Mouse (Mus musculus): ENCODE measurements around the gene Cnksr2. TPM values are rescaled to one million over a fixed set of nuclear protein-coding genes. Genes with fewer than 3 reads are reported as not detected.
A peak's percentile ranks its signal among the peaks of the same experiment; 100 is the strongest.

Cnksr2 gene
- total RNA-seq (2021), result 100 to 1,000 TPM; 218 to 222 TPM
- long read RNA-seq, experiment 1, full-length matches to known transcripts, result 14 of 89 reads
- long read RNA-seq, experiment 1, partial matches to known transcripts, result 16 of 89 reads
- long read RNA-seq, experiment 1, other reads (novel, unspliced or antisense), result 59 of 89 reads
- long read RNA-seq, experiment 2, full-length matches to known transcripts, result 7 of 64 reads
- long read RNA-seq, experiment 2, partial matches to known transcripts, result 15 of 64 reads
- long read RNA-seq, experiment 2, other reads (novel, unspliced or antisense), result 42 of 64 reads

DNA sequence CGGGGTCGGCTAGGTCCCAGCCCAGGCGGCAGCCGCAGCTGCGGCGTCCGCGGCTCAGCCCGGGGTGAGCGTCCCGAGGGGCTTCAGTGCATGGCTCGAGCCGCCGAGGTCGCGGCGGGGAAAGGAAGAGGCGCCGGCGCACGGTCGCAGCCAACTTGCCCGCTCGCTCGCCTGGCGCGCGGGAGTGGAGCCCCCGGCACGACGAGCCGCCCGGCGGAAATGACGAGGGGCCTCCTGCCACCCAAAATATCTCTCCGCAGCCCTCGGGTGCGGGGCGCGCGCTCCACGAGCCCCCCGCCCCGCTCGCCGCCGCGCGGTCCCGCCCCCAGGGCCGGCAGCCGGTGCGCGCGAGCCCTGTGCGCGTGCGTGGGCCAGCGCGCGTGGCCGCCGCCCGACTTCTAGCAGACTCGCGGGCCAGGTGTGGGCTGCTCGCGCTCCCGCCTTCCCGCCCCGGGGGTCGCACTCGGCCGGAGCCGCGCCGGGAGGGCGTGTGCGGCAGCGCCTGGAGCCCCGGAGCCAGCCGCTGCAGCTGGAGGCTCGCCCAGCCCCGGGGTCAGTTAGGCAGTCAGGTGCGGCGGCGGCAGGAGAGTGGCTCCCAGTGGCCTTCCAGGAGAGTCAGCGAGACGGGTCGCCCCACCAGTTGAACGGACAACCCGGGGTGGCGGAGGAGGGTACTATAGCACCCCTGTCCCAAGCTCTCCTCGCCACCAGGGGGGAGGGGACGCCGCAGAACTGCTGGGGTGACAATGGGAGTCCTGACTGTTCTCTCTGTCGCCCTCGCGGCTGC lies at the start of gene Cnksr2:
Cnksr2 (minus strand) TSS at position 238 of the 787 bp plus-strand sequence.
- DNase-seq (ENCODE audit: low spot score in 2 of 2), result peak; percentile 44 to 59

GRCm38 (mm10) chrX:158043844-158044140 lies 698 bp upstream of the Cnksr2 start:
- DNase-seq (ENCODE audit: low spot score in 2 of 2), result no peak

DNA sequence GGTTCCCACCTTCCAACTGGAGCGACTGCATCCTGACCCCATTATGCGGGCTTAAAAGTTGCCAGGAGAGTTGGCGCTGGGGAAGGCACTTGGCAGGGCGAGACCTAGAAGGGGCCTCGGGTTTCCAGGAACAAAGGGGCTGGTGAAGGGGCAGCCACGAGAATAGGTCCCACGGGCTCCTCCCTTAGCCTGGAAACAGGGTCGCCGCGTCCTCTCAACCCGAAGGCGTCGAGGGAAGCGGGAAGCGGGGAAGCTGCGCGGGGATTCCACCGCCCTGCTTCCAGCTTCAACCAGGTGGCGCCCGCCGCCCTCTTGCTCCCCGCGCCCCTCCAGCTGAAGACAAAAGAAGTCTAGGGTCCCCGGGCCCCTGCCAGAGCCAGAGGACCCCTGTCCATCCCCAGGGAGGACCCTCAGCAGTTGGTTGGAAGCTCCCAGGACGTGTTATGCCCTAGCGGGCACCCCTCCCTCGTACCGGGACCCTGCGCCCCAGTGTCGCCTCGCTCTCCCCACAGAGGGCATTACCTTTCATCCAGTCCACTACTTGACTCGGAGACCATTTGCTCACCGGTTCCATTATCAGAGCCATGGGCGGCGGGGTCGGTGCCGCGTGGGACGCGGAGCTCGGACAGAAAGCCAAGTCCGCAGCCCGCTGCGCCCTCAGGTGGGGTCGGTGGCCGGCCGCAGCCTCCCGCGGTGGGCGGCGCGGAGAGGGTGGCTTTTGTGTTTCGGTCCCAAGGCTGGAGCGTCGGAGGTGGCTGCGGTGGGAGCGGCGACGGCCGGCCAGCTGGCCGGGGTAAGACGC lies 638 bp downstream of the Cnksr2 start:
- DNase-seq (ENCODE audit: low spot score in 2 of 2), result peak; percentile 15

DNA sequence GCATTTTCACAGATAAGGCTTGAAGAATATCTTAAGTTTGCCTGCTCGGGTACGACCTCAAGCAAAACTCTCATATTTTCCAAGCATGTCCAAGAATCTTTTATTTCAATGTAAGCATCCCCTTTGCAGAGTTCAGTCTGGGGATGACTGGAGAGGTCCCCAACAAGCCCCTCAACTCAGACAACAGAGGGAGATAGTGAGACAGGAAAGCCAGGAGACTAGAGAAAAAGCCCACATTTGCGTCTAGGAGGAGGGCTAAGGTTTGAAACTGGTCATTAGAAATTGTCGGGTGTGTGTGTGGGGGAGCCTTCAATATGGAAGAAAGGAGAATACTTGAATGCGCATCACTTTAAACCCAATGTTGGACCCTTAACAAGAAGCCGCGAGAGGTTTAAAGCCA lies 1.4 kb downstream of the Cnksr2 start:
- no peak for DNase-seq (ENCODE audit: low spot score in 2 of 2)

- no peak for DNase-seq (ENCODE audit: low spot score in 2 of 2)
These were observed 91.4 kb downstream of the Cnksr2 start for GRCm38 (mm10) chrX:157951698-157952097.

DNA sequence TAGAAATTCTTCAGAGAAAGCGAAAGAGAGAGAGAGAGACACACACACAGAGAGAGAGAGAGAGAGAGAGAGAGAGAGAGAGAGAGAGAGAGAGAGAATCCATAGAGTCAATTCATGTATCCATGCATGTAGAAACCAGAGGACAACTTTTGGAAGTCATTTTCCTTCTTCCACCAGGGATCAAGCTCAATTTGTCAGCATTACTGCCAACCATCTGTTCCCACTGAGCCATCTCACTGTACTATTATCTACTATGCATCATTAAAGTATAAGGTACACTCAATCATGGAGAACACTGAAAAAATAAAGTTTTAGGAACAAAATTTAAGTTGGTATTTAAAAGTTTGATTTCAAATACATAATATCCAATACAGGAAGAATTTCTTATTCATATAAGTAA lies 93.8 kb downstream of the Cnksr2 start:
- no peak for DNase-seq (ENCODE audit: low spot score in 2 of 2)

DNA sequence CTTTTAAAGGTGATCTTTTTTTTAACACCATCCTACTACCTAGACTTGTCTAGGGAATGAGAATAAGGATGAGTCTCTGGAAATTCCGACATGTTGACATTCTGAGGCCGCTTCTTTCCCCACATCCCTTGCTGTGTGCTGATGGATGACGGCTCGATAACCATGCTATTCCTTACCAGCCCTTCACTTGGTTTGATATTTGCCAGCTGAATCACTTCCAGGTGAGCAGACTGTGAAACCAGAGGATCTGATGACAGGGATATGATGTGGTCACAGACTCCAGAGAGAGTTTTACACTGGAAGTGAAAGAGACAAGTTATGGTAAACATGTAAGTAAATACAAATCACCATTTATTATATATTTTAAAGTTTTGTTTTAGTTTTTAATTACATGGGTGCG lies 98.0 kb downstream of the Cnksr2 start:
- DNase-seq (ENCODE audit: low spot score in 2 of 2), result no peak

DNA sequence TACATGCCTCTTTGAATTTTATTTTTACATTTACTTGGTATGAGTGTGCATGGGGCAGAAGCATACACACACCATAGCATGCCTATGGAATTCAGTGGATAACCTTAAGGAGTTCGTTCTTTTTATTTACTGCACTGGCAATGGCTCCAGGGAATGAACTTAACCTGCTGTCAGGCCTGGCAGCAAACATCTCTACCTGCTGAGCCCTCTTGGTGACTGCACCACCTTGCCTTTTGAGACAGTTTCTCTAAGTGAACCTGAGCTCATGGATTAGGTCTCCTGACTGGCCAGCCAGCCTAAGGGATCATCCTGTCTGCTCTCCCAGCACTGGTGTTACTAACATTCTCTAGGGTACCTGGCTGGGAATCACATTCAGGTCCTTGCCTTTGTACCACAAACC lies 106.5 kb downstream of the Cnksr2 start:
- no peak for DNase-seq (ENCODE audit: low spot score in 2 of 2)

DNA sequence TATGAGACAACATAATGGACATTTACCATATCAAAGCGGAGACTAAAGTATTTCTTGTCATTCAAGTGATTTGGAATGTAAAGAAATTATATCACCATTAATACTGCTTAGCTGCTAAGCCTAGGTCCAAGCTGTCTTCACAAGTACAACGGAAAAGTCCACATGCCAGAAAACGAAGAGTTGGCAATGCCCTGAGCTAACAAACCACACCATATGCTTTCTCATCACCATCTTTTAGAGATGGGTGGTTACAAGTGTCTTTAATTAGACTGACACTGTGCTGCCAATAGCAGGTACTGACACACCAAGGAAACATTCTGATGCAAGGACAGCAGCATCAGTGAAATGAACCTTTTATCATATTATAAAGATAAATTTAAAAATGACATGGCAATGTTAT lies 123.0 kb downstream of the Cnksr2 start:
- DNase-seq (ENCODE audit: low spot score in 2 of 2), result no peak

GRCm38 (mm10) chrX:157829983-157830382 lies 213.1 kb downstream of the Cnksr2 start:
- DNase-seq (ENCODE audit: low spot score in 2 of 2), result no peak

DNA sequence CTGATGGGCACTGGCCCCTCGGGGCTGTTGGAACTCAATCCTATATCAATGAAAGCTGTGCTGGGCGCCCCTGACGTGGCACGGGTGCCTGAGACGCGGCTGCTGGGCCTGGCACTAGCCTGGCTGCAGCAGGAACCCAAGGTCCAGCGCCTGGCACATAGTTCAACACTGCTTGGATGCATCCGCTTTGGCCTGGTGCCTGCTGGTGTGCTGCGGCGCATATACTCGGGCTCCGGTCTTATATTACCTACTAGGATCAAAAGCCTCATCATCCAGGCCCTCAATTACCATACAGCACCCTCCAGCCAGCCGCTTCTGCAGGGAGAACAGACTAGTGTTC lies 224.2 kb downstream of the Cnksr2 start:
- no peak for DNase-seq (ENCODE audit: low spot score in 2 of 2)

GRCm38 (mm10) chrX:157818207-157818920 lies 224.7 kb downstream of the Cnksr2 start, which contains the start of gene Klhl34:
TSS of gene Klhl34 (plus strand) at chrX:157818435.
- DNase-seq (ENCODE audit: low spot score in 2 of 2), result peak in 1 of 2 experiments; percentile 8

DNA sequence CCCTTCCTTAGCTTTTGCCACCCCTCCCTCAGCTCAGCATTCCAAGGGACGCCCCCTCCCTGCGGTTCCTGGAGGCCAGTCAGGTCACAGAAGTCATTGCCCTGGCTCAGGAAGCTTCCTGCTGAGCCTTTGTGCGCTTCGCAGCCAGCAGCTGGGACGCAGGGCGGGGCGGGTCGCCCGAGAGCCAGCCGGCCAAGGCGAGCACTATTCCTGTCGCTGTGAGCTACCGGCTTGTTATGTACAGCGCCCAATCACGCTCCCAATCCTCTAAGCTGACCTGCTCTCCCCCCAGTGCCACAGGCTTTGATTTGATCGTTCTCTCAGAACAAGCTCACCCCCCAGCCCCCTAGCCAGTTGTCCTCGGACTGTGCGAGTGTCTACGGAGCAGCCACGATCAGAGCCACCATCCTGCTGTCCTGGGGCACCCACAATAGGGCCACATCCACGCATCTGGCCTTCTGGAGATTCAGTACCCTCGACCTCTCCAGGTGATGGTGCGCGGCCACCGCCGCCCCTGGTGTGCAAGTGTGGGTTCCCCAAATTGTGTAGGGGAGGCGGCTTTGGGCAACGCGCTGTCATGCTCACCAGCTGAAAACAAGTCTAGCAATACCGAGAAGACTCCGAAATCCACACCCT lies 225.4 kb downstream of the Cnksr2 start:
- DNase-seq (ENCODE audit: low spot score in 2 of 2), result no peak

GRCm38 (mm10) chrX:157809721-157810120 lies 233.4 kb downstream of the Cnksr2 start:
- DNase-seq (ENCODE audit: low spot score in 2 of 2), result no peak

DNA sequence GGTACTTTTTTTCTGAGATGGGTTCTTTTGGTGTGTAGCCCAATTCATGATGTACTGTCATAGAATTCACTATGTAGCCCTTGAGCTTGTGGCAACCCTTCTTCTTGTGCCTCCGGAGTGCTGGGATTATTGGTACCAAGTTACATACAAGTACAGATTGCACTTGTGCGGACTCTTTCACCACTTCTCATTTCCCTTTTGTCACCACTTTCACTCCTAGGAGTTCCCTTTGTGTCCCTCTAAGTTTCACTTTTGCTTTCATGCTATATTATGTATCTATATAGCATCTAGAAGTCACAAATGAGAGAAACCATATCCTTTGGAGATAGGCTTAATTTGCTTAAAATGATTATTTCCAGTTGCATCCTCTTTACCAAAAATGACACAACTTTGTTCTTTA lies 241.4 kb downstream of the Cnksr2 start:
- no peak for DNase-seq (ENCODE audit: low spot score in 2 of 2)

Other genes with a start within 250 kb of the Cnksr2 start
- under 1 TPM in 1 of 2 experiments, not detected in 1; 0.16 TPM for gene Klhl34, start 224.9 kb downstream of the Cnksr2 start, total RNA-seq (2021)